Mouse (Mus musculus) bone marrow, adult 2 months (tissue): ENCODE measurements around the gene Glt28d2.

Source experiments
- CTCF ChIP-seq: fragments of 200-500 bp; IDR thresholded peaks from 2 replicates; pipeline ENCODE4 v1.5.1; 2011; ENCODE audit warnings: low read length, control low read depth; ENCODE audit not compliant: control insufficient read depth, insufficient read depth
- POLR2A ChIP-seq: fragments of 200-500 bp; IDR thresholded peaks from 2 replicates; pipeline ENCODE4 v1.6.1; 2011; ENCODE audit warnings: low read depth, mild to moderate bottlenecking, control low read depth, low read length, borderline replicate concordance; ENCODE audit not compliant: control insufficient read depth

DNA sequence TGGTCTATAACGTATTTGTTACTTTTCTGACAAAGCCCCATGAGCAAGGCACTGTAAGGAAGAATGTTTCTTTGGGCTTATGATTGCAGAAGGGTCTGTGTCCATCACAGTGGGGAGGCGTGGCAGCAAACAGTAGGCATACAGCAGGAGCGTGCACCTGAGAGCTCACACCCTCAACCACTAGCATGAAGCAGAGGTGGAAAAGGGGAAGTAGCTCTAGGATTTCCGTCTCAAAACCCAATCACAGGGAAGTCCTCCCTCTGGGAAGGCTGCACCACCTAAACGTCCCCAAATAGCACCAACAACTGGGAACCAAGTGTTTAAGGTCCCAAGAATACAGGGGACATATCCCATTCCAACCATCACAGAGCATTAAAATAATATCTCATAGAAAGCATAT, 26.3 kb downstream of the Glt28d2 start:
- TF ChIP-seq POLR2A (no peak), CTCF (no peak)
